Mouse (Mus musculus) heart, adult 2 months (tissue): ENCODE measurements around the gene Mrps26. TPM values are rescaled to one million over a fixed set of nuclear protein-coding genes. Genes with fewer than 3 reads are reported as not detected.
A peak's percentile ranks its signal among the peaks of the same experiment; 100 is the strongest.
"Not testable (repeated sequence)": the region's sequence is repeated elsewhere in the genome, so short reads cannot be mapped to it uniquely, and the experiment has no call there.

Experiments used
- DNase-seq, 2 experiments: peaks; one replicate each; pipeline ENCODE4 v3.0.0; 2021
- H3K27ac ChIP-seq: fragments of 200-600 bp; 2 replicates; pipeline ENCODE4 v1.8.1; 2022
- H3K27me3 ChIP-seq: fragments of 200-500 bp; 2 replicates; pipeline ENCODE4 v1.6.1; 2012; ENCODE audit warnings: mild to moderate bottlenecking, low read length, inconsistent platforms, mixed read lengths; ENCODE audit not compliant: control insufficient read depth, insufficient read depth
- H3K36me3 ChIP-seq: fragments of 200-500 bp; 2 replicates; pipeline ENCODE4 v1.6.1; 2012; ENCODE audit warnings: low read length, inconsistent platforms; ENCODE audit not compliant: control insufficient read depth, insufficient read depth
- H3K4me1 ChIP-seq: fragments of 200-500 bp; 2 replicates; pipeline ENCODE4 v1.6.1; 2011; ENCODE audit warnings: low read length; ENCODE audit not compliant: control insufficient read depth, insufficient read depth
- H3K4me3 ChIP-seq: fragments of 200-600 bp; 2 replicates; pipeline ENCODE4 v1.8.1; 2022
- H3K79me2 ChIP-seq: fragments of 200-500 bp; replicated peaks from 2 replicates; pipeline ENCODE4 v1.6.1; 2012; ENCODE audit warnings: mild to moderate bottlenecking, inconsistent platforms, low read length, moderate library complexity, mixed read lengths; ENCODE audit not compliant: control insufficient read depth, insufficient read depth
- H3K9ac ChIP-seq: fragments of 200-500 bp; 2 replicates; pipeline ENCODE4 v1.6.1; 2012; ENCODE audit warnings: low read depth, mild to moderate bottlenecking, control low read depth, inconsistent platforms, low read length, mixed read lengths
- CTCF ChIP-seq: fragments of 200-600 bp; IDR thresholded peaks from 2 replicates; pipeline ENCODE4 v1.8.1; 2022; ENCODE audit warnings: antibody characterized with exemption, mild to moderate bottlenecking, moderate library complexity
- EP300 ChIP-seq: fragments of 200-500 bp; IDR thresholded peaks from 2 replicates; pipeline ENCODE4 v1.6.1; 2011; ENCODE audit warnings: low read depth, low read length, control low read depth; ENCODE audit not compliant: insufficient read depth
- POLR2A ChIP-seq: fragments of 200-500 bp; IDR thresholded peaks from 2 replicates; pipeline ENCODE4 v1.6.1; 2011; ENCODE audit warnings: mild to moderate bottlenecking, low read depth, low read length, control low read depth; ENCODE audit not compliant: insufficient read depth
- WGBS: fragments of 180-500 bp; shearing (Covaris S2); methylation state at CpG from one replicate; pipeline ENCODE4 v1.1.7; 2018; 5-methylcytosine and 5-hydroxymethylcytosine counted together
- intact Hi-C: fragments of 180-260 bp; cut with DNase I; formaldehyde crosslinking; loops from one replicate; pipeline ENCODE4 v1.15.1; 2025
- polyA plus RNA-seq: library from polyadenylated mRNA; depleted of rRNA; stranded (reverse); fragments of >200 nt; gene quantifications from 2 replicates; pipeline ENCODE4 v1.2.3, GENCODE M21; 2012
- total RNA-seq, 2 experiments: library from RNA; stranded (reverse); gene quantifications; 2 replicates each; pipeline ENCODE4 v1.2.3; 2021

Gene Mrps26
- total and polyA plus RNA-seq, 3 experiments: 40.9 to 72.9 (median 57.6) TPM

DNA sequence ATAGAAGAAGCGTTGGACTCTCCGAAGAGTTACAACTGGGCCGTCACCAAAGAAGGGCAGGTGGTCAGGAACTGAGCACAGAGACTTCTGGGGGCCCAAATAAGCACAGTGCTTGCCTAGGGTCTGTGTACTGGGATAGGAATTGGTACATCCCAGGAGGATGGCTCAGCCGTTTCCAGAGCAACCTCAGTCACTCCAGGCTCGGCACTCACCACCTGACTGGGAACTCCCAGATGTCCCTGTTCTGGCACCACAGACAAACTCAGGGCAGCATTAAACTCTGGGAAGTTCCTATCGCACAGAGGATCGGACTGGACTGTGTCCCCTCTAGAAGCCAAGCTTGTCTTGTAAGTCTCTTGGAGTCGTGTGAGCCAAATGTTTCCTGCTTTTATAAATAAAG is 1.4 kb downstream of the Mrps26 start:
- Histone ChIP-seq H3K4me1 (peaks cover 7% of the 10 kb centered on the region), H3K36me3 (no peaks in the 10 kb centered on the region), H3K79me2 (no peaks in the 10 kb centered on the region), H3K27me3 (no peaks in the 10 kb centered on the region), H3K27ac (no peak overlapping the region), H3K4me3 (no peak overlapping the region), H3K9ac (no peak overlapping the region)
- WGBS: 76% methylated on average over 8 of the region's 8 CpGs
- DNase-seq: no peak
- TF ChIP-seq POLR2A (no peak), EP300 (no peak), CTCF (no peak)
- intact Hi-C loops: loop anchor here (5.0 kb wide), 3 partner anchors 32 to 143 kb away; partner anchors contain the start of genes Pced1a, Ptpra and Vps16

DNA sequence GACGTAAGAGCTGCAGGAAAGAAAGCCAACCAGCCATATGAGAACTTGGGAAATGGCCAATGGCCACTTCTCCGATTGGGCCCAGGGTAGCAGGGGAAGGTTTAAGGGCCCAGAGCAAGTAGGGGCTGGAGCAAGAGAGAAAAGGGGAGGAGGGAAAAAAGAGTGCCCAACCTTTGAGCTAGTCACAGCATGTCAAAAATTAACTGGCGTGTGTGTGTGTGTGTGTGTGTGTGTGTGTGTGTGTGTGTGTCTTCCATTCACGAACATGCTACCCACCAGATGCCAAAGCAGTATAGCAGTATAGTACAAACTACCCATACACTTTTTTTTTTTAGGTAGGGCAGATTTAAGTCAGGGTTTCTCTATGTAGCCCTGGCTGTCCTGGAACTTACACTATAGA is 5.4 kb downstream of the Mrps26 start:
- Histone ChIP-seq H3K27ac (no peak overlapping the region), H3K27me3 (no peaks in the 10 kb centered on the region), H3K36me3 (no peaks in the 10 kb centered on the region), H3K9ac (no peak overlapping the region), H3K4me3 (no peak overlapping the region), H3K79me2 (no peaks in the 10 kb centered on the region), H3K4me1 (peaks cover 4% of the 10 kb centered on the region; the same call in 1 of the 2 replicates)
- intact Hi-C loops: no loop called here
- DNase-seq: no peak
- TF ChIP-seq POLR2A (no peak), EP300 (no peak), CTCF (no peak)
- whole genome bisulfite sequencing: 68% methylated on average over 4 of the region's 4 CpGs

DNA sequence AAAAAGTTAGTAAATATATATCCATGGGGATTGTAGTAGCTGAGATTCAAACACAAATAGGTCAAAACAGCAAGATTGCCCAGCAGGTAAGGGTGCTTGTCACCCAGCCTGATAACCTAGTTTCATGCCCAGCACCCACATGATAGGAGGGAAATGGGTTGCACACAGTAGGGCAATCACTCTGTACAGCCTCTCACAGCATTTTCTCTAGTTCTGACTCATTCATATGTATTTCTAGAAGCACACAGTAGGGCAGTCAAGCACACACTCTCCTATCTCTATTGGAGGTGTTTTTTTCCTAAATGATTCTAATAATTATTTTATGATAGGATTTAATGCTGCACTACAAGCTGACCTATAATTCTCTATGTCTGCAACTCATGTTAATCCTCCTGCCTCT is 6.4 kb downstream of the Mrps26 start:
- no peak for DNase-seq
- intact Hi-C loops: no loop called here
- no peaks in the 10 kb centered on the region for H3K36me3 ChIP-seq
- H3K27ac ChIP-seq: no peak overlapping the region
- no peak overlapping the region for H3K9ac ChIP-seq
- no peak overlapping the region for H3K4me3 ChIP-seq
- no peaks in the 10 kb centered on the region for H3K79me2 ChIP-seq
- no peaks in the 10 kb centered on the region for H3K27me3 ChIP-seq
- H3K4me1 ChIP-seq: no peaks in the 10 kb centered on the region
- TF ChIP-seq POLR2A (no peak), CTCF (no peak), EP300 (no peak)

DNA sequence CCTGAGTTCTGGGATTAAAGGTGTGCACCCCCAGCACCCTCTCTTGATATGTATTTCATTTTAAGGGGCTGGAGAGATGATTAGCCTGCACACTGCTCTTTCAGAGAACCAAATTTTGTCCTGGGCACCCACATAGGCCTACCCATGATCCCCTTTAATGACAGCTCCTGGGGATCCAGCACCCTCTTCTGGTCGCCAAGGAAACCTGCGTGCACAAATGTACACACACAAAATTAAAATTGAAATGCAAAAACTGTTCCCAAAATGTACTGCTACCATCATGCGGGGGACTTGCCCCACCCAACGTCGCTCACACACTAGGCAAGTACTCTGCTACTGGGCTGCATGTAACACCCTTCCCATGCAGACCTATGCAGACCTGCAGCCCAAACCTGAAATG is 11.4 kb downstream of the Mrps26 start:
- 0 out of 2 replicates have a peak, but pooled peaks have one; percentile 4 for TF ChIP-seq CTCF
- TF ChIP-seq EP300: no peak
- Histone ChIP-seq H3K4me3 (no peak overlapping the region), H3K27me3 (peaks cover 17% of the 10 kb centered on the region), H3K79me2 (no peaks in the 10 kb centered on the region), H3K9ac (no peak overlapping the region), H3K36me3 (no peaks in the 10 kb centered on the region), H3K4me1 (no peaks in the 10 kb centered on the region), H3K27ac (no peak overlapping the region)
- intact Hi-C loops: no loop called here
- DNase-seq: no peak
- WGBS: 88% methylated on average over 5 of the region's 5 CpGs

DNA sequence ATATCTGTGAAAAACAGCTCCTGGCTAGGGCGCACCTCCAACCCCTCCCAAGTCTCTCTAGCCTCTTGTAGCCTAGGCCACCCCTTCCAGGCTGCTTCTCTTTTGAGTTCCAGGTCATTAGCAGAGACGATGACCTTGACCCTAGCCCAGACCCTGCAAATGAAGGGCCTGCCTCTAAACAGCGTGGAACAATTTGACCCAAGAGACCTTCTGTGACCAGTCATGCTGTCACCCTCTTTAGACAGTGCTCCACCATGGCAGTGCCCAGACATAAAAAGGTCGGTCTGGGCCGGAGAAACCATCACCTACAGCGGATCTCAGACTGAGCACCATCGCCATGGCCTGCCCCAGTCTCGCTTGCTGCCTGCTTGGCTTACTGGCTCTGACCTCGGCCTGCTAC is 12.3 kb downstream of the Mrps26 start, which contains the start of gene Oxt:
Oxt (plus strand) TSS at position 301 of the 400 bp plus-strand sequence.
- Histone ChIP-seq H3K9ac (0 out of 2 replicates have a peak within 1 kb of the TSS, but pooled peaks have one; percentile 1), H3K79me2 (no peaks in the 10 kb centered on the region), H3K36me3 (no peaks in the 10 kb centered on the region), H3K27me3 (peaks cover 23% of the 10 kb centered on the region), H3K27ac (no peak within 1 kb of the TSS), H3K4me1 (no peaks in the 10 kb centered on the region), H3K4me3 (peak within 1 kb of the TSS; percentile 26; the same call in 1 of the 2 replicates)
- TF ChIP-seq CTCF: no peak
- no peak for DNase-seq
- WGBS: 74% methylated on average over 9 of the region's 9 CpGs
- intact Hi-C loops: no loop called here

DNA sequence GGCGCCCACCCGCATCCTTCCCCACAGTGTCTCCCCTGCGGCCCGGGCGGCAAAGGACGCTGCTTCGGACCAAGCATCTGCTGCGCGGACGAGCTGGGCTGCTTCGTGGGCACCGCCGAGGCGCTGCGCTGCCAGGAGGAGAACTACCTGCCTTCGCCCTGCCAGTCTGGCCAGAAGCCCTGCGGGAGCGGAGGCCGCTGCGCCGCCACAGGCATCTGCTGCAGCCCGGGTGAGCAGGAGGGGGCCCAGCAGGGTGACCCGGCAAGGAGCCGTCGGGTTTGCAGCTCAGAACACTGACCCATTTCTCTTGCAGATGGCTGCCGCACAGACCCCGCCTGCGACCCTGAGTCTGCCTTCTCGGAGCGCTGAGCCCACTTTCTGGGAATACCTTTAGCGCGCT is 13.0 kb downstream of the Mrps26 start:
- H3K79me2 ChIP-seq, H3K4me1 ChIP-seq, H3K27ac ChIP-seq, H3K36me3 ChIP-seq, intact Hi-C loops: not testable (repeated sequence)
- Histone ChIP-seq H3K27me3 (peaks cover 25% of the 10 kb centered on the region), H3K4me3 (peak overlapping the region; percentile 26; the same call in 1 of the 2 replicates), H3K9ac (0 out of 2 replicates have a peak overlapping the region, but pooled peaks have one; percentile 1)
- 5% methylated on average over 32 of the region's 32 CpGs for WGBS
- peak in 1 of 2 experiments; percentile 46 for DNase-seq
